Mouse (Mus musculus) hindbrain, embryonic 14.5 days (tissue): ENCODE measurements around the gene Lpin1. TPM values are rescaled to one million over a fixed set of nuclear protein-coding genes. Genes with fewer than 3 reads are reported as not detected.
A peak's percentile ranks its signal among the peaks of the same experiment; 100 is the strongest.

Source experiments
- ATAC-seq: fragments of 200-750 bp; cut with Nextera tagmentation; 2 replicates; pipeline ENCODE4 v1.8.0; 2017; ENCODE audit warnings: moderate number of reproducible peaks, mild to moderate bottlenecking, moderate TSS enrichment, moderate library complexity; ENCODE audit not compliant: low FRiP score
- DNase-seq: peaks from one replicate; pipeline ENCODE4 v3.0.0-alpha.2; 2015; ENCODE audit warnings: low spot score
- H3K27ac ChIP-seq: fragments of 300-500 bp; sonication (generic); 2 replicates; pipeline ENCODE4 v1.5.1; 2014; ENCODE audit warnings: mild to moderate bottlenecking, moderate library complexity
- H3K27me3 ChIP-seq: fragments of 300-500 bp; sonication (generic); 2 replicates; pipeline ENCODE4 v1.6.1; 2014; ENCODE audit warnings: mild to moderate bottlenecking, low read length, mixed read lengths; ENCODE audit not compliant: control insufficient read depth, insufficient read depth
- H3K36me3 ChIP-seq: fragments of 300-500 bp; sonication (generic); replicated peaks from 2 replicates; pipeline ENCODE4 v1.6.1; 2014; ENCODE audit not compliant: control insufficient read depth, insufficient read depth
- H3K4me1 ChIP-seq: fragments of 300-500 bp; sonication (generic); replicated peaks from 2 replicates; pipeline ENCODE4 v1.6.1; 2014; ENCODE audit warnings: antibody characterized with exemption, low read length, mixed read lengths; ENCODE audit not compliant: control insufficient read depth, insufficient read depth
- H3K4me2 ChIP-seq: fragments of 300-500 bp; sonication (generic); replicated peaks from 2 replicates; pipeline ENCODE4 v1.6.1; 2014; ENCODE audit warnings: mild to moderate bottlenecking, moderate library complexity
- H3K4me3 ChIP-seq: fragments of 300-500 bp; sonication (generic); replicated peaks from 2 replicates; pipeline ENCODE4 v1.5.1; 2014; ENCODE audit warnings: mild to moderate bottlenecking, low read length
- H3K9ac ChIP-seq: fragments of 300-500 bp; sonication (generic); 2 replicates; pipeline ENCODE4 v1.6.1; 2014
- H3K9me3 ChIP-seq: fragments of 300-500 bp; sonication (generic); 2 replicates; pipeline ENCODE4 v1.6.1; 2016; ENCODE audit warnings: low read length; ENCODE audit not compliant: control insufficient read depth
- WGBS: fragments of 180-500 bp; shearing (Covaris S2); extraction: QIAGEN DNeasy Blood & Tissue Kit; methylation state at CpG from one replicate; pipeline ENCODE4 v1.1.7; 2014; 5-methylcytosine and 5-hydroxymethylcytosine counted together
- polyA plus RNA-seq: library from polyadenylated mRNA; unstranded; fragments of >200 nt; fragmentation: Nextera tagmentation; extraction: Ambion mirVana; gene quantifications from 2 replicates; pipeline ENCODE4 v1.2.1, GENCODE M21; 2014

The Lpin1 gene
- polyA plus RNA-seq, 1 experiment from 2014 or later, result 18.0 TPM

DNA sequence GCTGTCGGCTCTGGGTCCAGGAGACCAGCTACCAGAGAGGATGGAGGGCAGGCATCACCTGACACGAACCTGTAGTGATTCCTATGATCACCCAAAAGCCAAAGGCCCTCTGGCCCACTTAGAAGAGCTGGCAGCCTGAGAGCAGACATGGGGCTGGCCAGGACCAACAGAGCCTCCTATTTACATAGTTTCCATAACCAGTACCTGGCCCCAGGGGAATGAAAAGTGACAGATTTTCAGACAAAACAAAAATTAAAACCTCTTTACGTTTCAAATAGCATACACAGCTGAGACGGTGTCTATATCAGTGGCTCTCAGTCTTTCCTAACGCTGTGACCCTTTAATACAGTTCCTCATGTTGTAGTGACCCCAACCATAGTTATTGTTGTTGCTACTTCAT lies 83.9 kb downstream of the Lpin1 start:
- no peak for ATAC-seq
- Histone ChIP-seq H3K9me3 (no peaks in the 10 kb centered on the region), H3K4me3 (no peak overlapping the region), H3K36me3 (no peaks in the 10 kb centered on the region), H3K9ac (no peak overlapping the region), H3K27ac (no peak overlapping the region), H3K4me1 (no peaks in the 10 kb centered on the region), H3K27me3 (no peaks in the 10 kb centered on the region), H3K4me2 (no peak overlapping the region)
- no peak for DNase-seq
- 85% methylated on average over 5 of the region's 5 CpGs for WGBS

DNA sequence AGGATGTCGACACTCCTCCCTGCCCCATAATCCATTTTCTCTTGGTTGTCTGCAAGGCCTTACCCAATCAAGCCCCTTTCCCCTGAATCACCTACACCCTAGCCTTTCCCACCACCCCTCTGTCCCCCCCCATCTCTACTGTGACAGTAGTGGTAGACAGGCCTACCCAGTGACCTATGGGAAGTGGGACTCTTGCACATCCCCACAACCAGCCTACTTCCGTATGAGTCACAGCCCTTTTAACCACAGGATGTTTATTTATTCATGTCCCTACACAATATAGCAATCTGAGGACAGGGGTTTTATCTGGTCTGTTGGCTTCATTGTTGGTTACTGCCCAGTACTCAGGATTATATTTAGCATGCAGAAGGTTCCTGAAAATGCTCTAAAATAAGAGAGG lies 84.6 kb downstream of the Lpin1 start:
- WGBS, result 87% methylated on average over 2 of the region's 2 CpGs
- no peak overlapping the region for H3K27ac ChIP-seq

DNA sequence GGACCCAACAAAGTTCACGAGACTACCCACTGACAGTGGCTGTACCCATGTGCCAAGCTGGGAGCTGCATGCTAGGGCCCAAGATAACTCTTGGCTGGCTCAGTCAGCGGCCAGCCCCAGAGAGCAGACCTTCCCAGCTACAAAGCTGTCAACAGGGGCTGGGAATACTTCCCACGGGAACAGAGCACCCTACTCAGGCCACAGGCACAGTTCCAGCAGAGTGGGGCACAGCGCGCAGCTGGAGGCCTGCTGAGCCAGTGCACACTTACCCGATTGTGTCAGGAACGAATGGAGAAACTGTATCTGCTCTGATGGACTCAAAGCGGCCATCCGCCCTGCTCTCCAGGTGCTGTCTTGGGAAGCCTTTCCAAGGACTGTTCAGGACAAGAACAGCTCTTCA lies 95.6 kb downstream of the Lpin1 start:
- no peak overlapping the region for H3K4me3 ChIP-seq
- 84% methylated on average over 9 of the region's 9 CpGs for WGBS
- H3K36me3 ChIP-seq, result no peaks in the 10 kb centered on the region
- H3K27me3 ChIP-seq, result no peaks in the 10 kb centered on the region
- no peak for DNase-seq
- no peaks in the 10 kb centered on the region for H3K4me1 ChIP-seq
- ATAC-seq, result peak; percentile 49
- no peak overlapping the region for H3K27ac ChIP-seq
- no peaks in the 10 kb centered on the region for H3K9me3 ChIP-seq
- H3K9ac ChIP-seq, result no peak overlapping the region
- H3K4me2 ChIP-seq, result no peak overlapping the region

More for the DNA sequence above, 84.6 kb downstream of the Lpin1 start:
- Histone ChIP-seq H3K9ac (no peak overlapping the region), H3K9me3 (no peaks in the 10 kb centered on the region), H3K4me1 (no peaks in the 10 kb centered on the region), H3K36me3 (no peaks in the 10 kb centered on the region), H3K4me3 (no peak overlapping the region), H3K27me3 (no peaks in the 10 kb centered on the region), H3K4me2 (no peak overlapping the region)
- no peak for ATAC-seq
- DNase-seq, result no peak

DNA sequence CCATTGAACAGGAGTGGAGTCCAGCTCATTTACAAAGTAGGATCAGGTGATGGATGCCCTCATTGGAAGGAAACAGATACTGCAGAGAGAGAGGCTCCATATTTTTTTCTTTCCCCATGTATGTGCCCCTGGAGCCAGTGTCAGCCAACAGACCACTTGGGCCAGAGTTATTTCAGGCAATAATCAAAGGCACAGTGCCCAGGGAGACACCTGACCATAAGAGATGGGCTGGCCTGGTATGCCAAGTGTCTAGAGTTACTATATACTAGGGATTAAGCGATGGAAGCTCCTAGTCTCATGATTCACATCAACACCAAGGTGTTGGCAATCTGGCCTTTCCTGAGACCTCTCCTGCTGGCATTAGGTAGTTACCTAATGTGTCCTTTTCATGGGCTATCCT lies 97.8 kb downstream of the Lpin1 start:
- Histone ChIP-seq H3K27ac (no peak overlapping the region), H3K4me1 (0 out of 2 replicates have a peak, but pooled peaks cover 9% of the 10 kb centered on the region), H3K4me3 (no peak overlapping the region), H3K4me2 (no peak overlapping the region), H3K36me3 (no peaks in the 10 kb centered on the region), H3K27me3 (no peaks in the 10 kb centered on the region), H3K9me3 (no peaks in the 10 kb centered on the region), H3K9ac (no peak overlapping the region)
- ATAC-seq (no peak), DNase-seq (no peak)
- WGBS, result 89% methylated on average over 1 of the region's 1 CpGs

DNA sequence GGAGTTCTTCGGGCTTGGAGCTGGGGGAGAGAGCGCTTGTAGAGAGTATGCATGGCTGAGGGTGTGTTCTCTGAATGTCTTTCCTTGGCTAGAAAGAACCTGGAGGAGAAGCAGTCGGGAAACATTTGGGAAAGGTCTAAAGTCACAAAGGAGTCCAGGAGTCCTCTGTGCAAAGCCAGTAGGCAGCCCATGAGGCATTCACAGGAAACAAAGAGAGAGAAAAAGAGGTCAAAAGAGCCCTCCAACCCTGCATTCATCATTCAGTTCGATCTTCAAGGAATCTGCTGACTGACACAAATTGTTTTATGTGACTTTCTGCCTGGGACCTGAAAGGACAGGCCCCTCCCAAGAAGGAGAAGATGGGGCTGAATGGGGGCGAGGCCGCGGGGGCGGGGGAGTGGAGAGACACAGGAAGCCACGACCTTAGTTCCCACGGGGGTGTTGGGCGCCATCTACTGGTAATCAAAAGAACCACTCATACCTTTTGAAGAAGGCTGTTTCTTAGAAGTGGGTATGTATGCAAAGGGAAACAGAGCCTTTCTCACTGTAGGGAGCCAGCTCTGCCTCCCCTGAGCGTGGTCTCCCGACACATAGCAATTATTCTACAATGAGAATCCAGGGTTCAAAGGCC lies 101.5 kb downstream of the Lpin1 start:
- ATAC-seq, result peak; percentile 72
- H3K4me3 ChIP-seq, result no peak overlapping the region
- DNase-seq, result peak; percentile 84
- no peaks in the 10 kb centered on the region for H3K9me3 ChIP-seq
- peak overlapping the region; percentile 33; the same call in 1 of the 2 replicates for H3K9ac ChIP-seq
- no peaks in the 10 kb centered on the region for H3K36me3 ChIP-seq
- no peaks in the 10 kb centered on the region for H3K27me3 ChIP-seq
- 0 out of 2 replicates have a peak, but pooled peaks cover 13% of the 10 kb centered on the region for H3K4me1 ChIP-seq
- WGBS, result 6% methylated on average over 13 of the region's 13 CpGs
- H3K27ac ChIP-seq, result no peak overlapping the region
- H3K4me2 ChIP-seq, result peak overlapping the region; percentile 34

DNA sequence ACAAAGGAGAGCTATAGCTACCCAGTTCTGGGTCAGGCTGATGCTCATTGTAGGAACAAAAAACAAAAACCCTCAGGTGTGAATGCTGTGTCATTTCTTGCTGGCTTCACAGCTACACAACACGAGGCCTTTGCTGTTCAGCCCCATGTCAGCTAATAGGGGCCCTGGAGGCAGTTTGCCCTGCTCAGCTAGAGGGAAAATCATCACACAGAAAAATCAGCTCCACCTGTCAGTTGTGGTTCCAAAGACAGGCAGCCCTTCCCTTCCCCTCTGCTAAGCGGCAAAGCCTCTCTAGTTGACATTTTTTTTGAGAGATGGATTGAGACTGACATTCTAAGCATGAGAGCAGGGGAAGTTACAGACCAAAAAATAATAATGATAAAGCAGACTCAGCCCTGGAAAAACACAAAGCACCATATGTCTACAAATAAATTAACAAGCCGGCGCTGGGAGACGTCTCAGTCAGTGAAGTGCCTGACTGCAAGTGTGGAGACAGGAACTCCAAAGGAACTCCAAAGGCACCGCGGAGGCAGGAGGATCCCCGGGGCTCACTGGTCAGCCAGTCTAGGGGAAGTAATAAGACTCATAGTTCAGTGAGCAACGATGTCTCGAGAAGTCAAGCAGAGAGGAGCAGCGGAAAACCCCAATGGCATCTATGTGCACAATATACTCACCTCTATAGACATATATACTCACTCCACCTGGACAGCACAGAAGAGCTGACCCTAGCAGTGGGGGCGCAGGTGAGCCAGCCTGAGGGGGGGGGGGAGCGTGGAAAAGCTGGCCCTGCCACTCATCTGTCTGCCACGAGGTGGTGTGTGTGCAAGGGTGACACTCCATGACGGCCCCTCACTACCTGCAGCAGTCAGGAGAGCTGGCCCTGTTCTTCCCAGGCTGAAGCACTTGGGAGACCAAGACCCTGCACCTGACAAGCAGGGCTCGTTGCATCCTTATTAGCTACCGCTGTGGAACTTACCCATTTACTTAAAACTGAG lies 103.7 kb downstream of the Lpin1 start:
- Histone ChIP-seq H3K9me3 (peaks cover 9% of the 10 kb centered on the region; the same call in 1 of the 2 replicates), H3K27ac (0 out of 2 replicates have a peak overlapping the region, but pooled peaks have one; percentile 12), H3K9ac (no peak overlapping the region), H3K4me3 (no peak overlapping the region), H3K27me3 (no peaks in the 10 kb centered on the region), H3K4me1 (0 out of 2 replicates have a peak, but pooled peaks cover 13% of the 10 kb centered on the region), H3K36me3 (no peaks in the 10 kb centered on the region), H3K4me2 (no peak overlapping the region)
- DNase-seq (no peak), ATAC-seq (peak; percentile 44; the same call in 1 of the 2 replicates)
- WGBS, result 45% methylated on average over 16 of the region's 17 CpGs

DNA sequence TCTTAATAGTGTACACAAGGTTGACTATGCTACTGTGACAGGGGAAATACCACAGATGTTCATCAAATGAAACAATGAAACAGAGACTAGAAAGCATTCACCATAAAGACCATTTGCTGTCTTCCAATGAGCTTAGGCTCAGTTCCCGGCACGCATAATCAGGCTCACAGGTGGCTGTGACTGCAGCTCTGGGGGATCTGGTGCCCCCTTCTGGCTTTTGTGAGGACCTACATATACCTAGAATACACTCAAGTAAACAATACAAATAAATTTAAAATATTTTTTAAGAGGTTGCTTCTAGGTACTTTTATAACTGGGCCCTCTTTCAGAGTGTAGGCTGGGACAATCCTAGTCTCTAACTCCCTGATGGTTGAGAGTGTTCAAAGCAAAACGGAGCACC lies 106.5 kb downstream of the Lpin1 start:
- Histone ChIP-seq H3K9ac (no peak overlapping the region), H3K4me3 (no peak overlapping the region), H3K4me2 (no peak overlapping the region), H3K27me3 (no peaks in the 10 kb centered on the region), H3K36me3 (no peaks in the 10 kb centered on the region), H3K4me1 (0 out of 2 replicates have a peak, but pooled peaks cover 9% of the 10 kb centered on the region), H3K9me3 (peaks cover 9% of the 10 kb centered on the region; the same call in 1 of the 2 replicates), H3K27ac (no peak overlapping the region)
- 88% methylated on average over 3 of the region's 3 CpGs for WGBS
- DNase-seq (no peak), ATAC-seq (no peak)

DNA sequence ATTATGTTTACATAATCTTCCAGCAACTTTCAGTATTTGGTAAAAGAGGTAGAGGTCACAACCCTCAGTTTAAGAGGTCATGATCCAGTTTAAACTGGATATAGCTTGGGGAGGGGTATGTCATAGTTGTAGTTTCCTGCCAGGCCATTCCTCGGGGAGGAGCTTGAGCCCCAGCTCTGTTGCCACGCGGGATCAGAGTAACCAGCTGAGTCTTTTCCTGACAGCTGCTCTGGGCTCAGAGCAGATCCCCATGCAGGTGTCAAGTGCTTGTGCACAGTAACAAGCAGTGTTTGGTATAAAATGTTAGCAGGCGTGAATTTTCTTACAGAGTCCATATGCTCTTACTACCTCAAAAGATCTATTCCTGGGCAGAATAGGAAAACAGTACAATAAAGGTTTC lies 112.8 kb downstream of the Lpin1 start:
- H3K4me1 ChIP-seq, result no peaks in the 10 kb centered on the region
- H3K9me3 ChIP-seq, result peaks cover 8% of the 10 kb centered on the region; the same call in 1 of the 2 replicates
- ATAC-seq (no peak), DNase-seq (no peak)
- H3K9ac ChIP-seq, result no peak overlapping the region
- no peak overlapping the region for H3K4me2 ChIP-seq
- no peak overlapping the region for H3K27ac ChIP-seq
- WGBS, result 51% methylated on average over 4 of the region's 4 CpGs
- H3K4me3 ChIP-seq, result no peak overlapping the region
- no peaks in the 10 kb centered on the region for H3K27me3 ChIP-seq
- no peaks in the 10 kb centered on the region for H3K36me3 ChIP-seq

DNA sequence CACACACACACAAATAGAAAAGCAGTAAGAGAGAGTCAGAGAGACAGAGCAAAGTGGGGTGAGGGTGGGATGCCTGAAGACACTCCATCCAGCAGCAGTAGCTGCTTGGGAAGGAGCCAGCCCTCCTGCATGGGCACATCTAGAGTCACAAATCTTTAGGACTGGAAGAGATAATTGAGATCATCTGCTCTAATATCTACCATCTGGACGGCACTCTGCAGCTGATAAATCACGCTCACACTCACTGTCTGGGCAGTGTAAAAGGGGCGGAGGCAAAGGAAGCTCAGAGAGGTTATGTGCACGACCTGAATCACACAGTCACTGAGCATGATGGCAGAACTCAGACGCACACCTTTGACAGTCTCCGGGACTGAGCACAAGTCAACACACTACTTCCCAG lies 118.1 kb downstream of the Lpin1 start:
- Histone ChIP-seq H3K4me1 (no peaks in the 10 kb centered on the region), H3K4me2 (no peak overlapping the region), H3K27ac (no peak overlapping the region), H3K9ac (no peak overlapping the region), H3K9me3 (no peaks in the 10 kb centered on the region), H3K27me3 (no peaks in the 10 kb centered on the region), H3K36me3 (no peaks in the 10 kb centered on the region), H3K4me3 (no peak overlapping the region)
- 74% methylated on average over 6 of the region's 6 CpGs for WGBS
- ATAC-seq, result no peak
- no peak for DNase-seq
